Comparison of ENCODE assay signal across 8 mouse cellular contexts in the genomic region with DNA sequence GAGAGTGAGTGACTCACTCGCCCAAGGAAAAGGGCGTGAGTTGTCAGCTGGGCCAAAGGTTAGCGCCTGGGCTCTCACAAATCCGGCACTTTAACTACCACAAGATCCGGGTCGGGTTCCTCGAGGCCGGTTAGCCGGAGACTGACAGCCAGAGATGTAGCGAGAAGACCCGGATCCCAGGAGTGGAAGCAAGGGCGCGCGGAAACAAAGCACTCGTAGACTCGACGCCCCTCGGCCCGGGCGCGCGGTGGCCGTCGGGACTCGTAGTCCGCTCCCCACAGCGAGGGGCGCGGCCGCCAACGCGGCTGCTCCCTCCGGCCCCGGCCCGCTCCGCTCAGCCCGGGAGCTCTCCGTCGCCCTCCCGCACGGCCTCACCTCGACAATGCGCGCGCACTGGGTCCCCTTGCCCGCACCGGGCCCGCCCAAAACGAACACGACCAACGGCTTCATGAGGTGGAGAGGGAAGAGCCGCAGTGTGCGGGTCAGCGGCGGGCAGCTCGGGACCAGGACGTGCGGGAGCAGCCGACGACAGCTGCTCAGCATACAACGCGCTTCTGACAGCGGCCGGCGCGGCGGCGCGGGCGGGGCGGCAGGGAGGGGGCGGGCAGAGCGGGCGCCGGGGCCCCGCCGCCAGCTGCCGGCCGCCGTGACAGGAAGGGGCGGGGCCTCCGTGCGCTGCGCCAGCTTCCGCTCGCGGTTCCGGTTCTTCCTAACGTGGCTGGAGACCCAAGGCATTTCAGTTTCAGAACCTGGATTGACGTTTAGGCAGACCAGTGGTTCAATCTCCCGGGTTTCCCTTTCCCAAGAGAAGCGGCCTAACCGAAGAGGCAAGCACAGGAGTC. TPM values are rescaled to one million over a fixed set of nuclear protein-coding genes. Genes with fewer than 3 reads are reported as not detected.
DNase-seq lines count a peak whose midpoint lies in the region; ATAC-seq and TF ChIP-seq lines count a peak whose summit lies in the region.

A gene (minus strand): TSS at position 651 of the 842 bp plus-strand sequence.

- peak; percentile 96 for ATAC-seq in embryonic facial prominence, embryonic 12.5 days (ENCODE audit: insufficient number of reproducible peaks, insufficient read depth, low FRiP score, low TSS enrichment)
- peak; percentile 98 for ATAC-seq in midbrain, embryonic 12.5 days (ENCODE audit: low FRiP score, low read depth)

- H3K9me3 ChIP-seq in embryonic facial prominence, embryonic 12.5 days, result no peaks in the 10 kb centered on the region
- H3K9me3 ChIP-seq in limb, embryonic 10.5 days (replicated peaks), result no peaks in the 10 kb centered on the region
- H3K9me3 ChIP-seq in midbrain, embryonic 12.5 days, result no peaks in the 10 kb centered on the region

- H3K27me3 ChIP-seq in embryonic facial prominence, embryonic 12.5 days, result no peaks in the 10 kb centered on the region
- H3K27me3 ChIP-seq in limb, embryonic 10.5 days (ENCODE audit: low read depth, poor library complexity, severe bottlenecking), result no peaks in the 10 kb centered on the region
- H3K27me3 ChIP-seq in midbrain, embryonic 12.5 days, result no peaks in the 10 kb centered on the region
- H3K27me3 ChIP-seq in small intestine, adult 2 months (ENCODE audit: control insufficient read depth, insufficient read depth, low read length), result no peaks in the 10 kb centered on the region

- DNase-seq in 3T3-L1 (ENCODE audit: low read depth, low spot score), result peak; percentile 83
- DNase-seq in adrenal gland, postnatal 36 days, result peak; percentile 90 to 96
- peak; percentile 88 to 92 for DNase-seq in heart, adult 18-20 months
- peak; percentile 87 for DNase-seq in kidney, adult 18-20 months
- DNase-seq in limb, embryonic 10.5 days (ENCODE audit: low spot score), result peak; percentile 89

- H3K27ac ChIP-seq in embryonic facial prominence, embryonic 12.5 days, result peak within 1 kb of the TSS; percentile 99
- peak within 1 kb of the TSS; percentile 95 for H3K27ac ChIP-seq in limb, embryonic 10.5 days
- H3K27ac ChIP-seq in midbrain, embryonic 12.5 days (replicated peaks), result peak within 1 kb of the TSS; percentile 100
- H3K27ac ChIP-seq in small intestine, adult 2 months (ENCODE audit: insufficient read depth, low read depth, low read length), result peak within 1 kb of the TSS; percentile 98

- WGBS in embryonic facial prominence, embryonic 12.5 days, result under 1% methylated on average over 78 of the region's 93 CpGs
- under 1% methylated on average over 92 of the region's 93 CpGs for WGBS in limb, embryonic 10.5 days
- under 1% methylated on average over 90 of the region's 93 CpGs for WGBS in midbrain, embryonic 12.5 days
- 1% methylated on average over 93 of the region's 93 CpGs for WGBS in small intestine, adult 2 months

- H3K4me2 ChIP-seq in embryonic facial prominence, embryonic 12.5 days (replicated peaks), result peak within 1 kb of the TSS; percentile 55
- peak within 1 kb of the TSS; percentile 78 for H3K4me2 ChIP-seq in midbrain, embryonic 12.5 days (replicated peaks)

- peak; percentile 62; the same call in 1 of the 2 replicates for TF ChIP-seq POLR2A in small intestine, adult 2 months (IDR thresholded peaks at IDR 0.05; ENCODE audit: low read depth, low read length)

- H3K4me3 ChIP-seq in embryonic facial prominence, embryonic 12.5 days, result peak within 1 kb of the TSS; percentile 88
- peak within 1 kb of the TSS; percentile 79 for H3K4me3 ChIP-seq in limb, embryonic 10.5 days
- H3K4me3 ChIP-seq in midbrain, embryonic 12.5 days, result peak within 1 kb of the TSS; percentile 87
- H3K4me3 ChIP-seq in small intestine, adult 2 months (ENCODE audit: low read depth, low read length), result peak within 1 kb of the TSS; percentile 72

- H3K9ac ChIP-seq in embryonic facial prominence, embryonic 12.5 days, result peak within 1 kb of the TSS; percentile 88
- H3K9ac ChIP-seq in midbrain, embryonic 12.5 days (replicated peaks), result peak within 1 kb of the TSS; percentile 95

- H3K4me1 ChIP-seq in embryonic facial prominence, embryonic 12.5 days, result no peaks in the 10 kb centered on the region
- H3K4me1 ChIP-seq in limb, embryonic 10.5 days, result peaks cover 11% of the 10 kb centered on the region
- peaks cover 14% of the 10 kb centered on the region for H3K4me1 ChIP-seq in midbrain, embryonic 12.5 days
- H3K4me1 ChIP-seq in small intestine, adult 2 months (ENCODE audit: control insufficient read depth, insufficient read depth, insufficient read length, low read length), result peaks cover 5% of the 10 kb centered on the region; the same call in 1 of the 2 replicates

- H3K36me3 ChIP-seq in embryonic facial prominence, embryonic 12.5 days, result no peaks in the 10 kb centered on the region
- H3K36me3 ChIP-seq in limb, embryonic 10.5 days, result 0 out of 2 replicates have a peak, but pooled peaks cover 4% of the 10 kb centered on the region
- H3K36me3 ChIP-seq in midbrain, embryonic 12.5 days, result 0 out of 2 replicates have a peak, but pooled peaks cover 4% of the 10 kb centered on the region
- H3K36me3 ChIP-seq in small intestine, adult 2 months (ENCODE audit: control insufficient read depth, insufficient read depth, low read length), result peaks cover 1% of the 10 kb centered on the region; the same call in 1 of the 2 replicates

- TF ChIP-seq CTCF in small intestine, adult 2 months (IDR thresholded peaks at IDR 0.05; ENCODE audit: extremely low read depth, insufficient read length, insufficient replicate concordance, low read depth, low read length), result no peak

RNA-seq across cellular contexts. Expression of the gene that starts here (rescaled TPM):
- 100 to 1,000 TPM; 126 to 128 TPM for total RNA-seq in adrenal gland, postnatal 36 days (2021)
- polyA plus RNA-seq in embryonic facial prominence, embryonic 12.5 days (2016; fragmentation: Nextera tagmentation; extraction: Ambion mirVana), result 95.3 and 106 TPM in 2 replicates
- 10 to 100 TPM; 36.5 to 36.6 TPM for total RNA-seq in heart, adult 18-20 months (2021)
- polyA plus RNA-seq in limb, embryonic 10.5 days (2016; fragmentation: Nextera tagmentation; extraction: Ambion mirVana), result 61.3 and 69.6 TPM in 2 replicates
- polyA plus RNA-seq in midbrain, embryonic 12.5 days (2016; fragmentation: Nextera tagmentation; extraction: Ambion mirVana), result 134 and 139 TPM in 2 replicates
- 20.1 and 43.1 TPM in 2 replicates for polyA plus RNA-seq in small intestine, adult 2 months (2012; rRNA removed)

Comparison
In these comparisons a context has a peak if more than half of its experiments do, and no peak if none do; other contexts are left out.
1. Peak in every context shown above with its lines: DNase-seq, ATAC-seq, H3K4me3 ChIP-seq and H3K27ac ChIP-seq.